Mouse (Mus musculus) forebrain, postnatal 0 days (tissue): ENCODE results near the gene St3gal6. TPM values are rescaled to one million over a fixed set of nuclear protein-coding genes. Genes with fewer than 3 reads are reported as not detected.

ENCODE experiments used
- ATAC-seq: fragments of 200-750 bp; cut with Nextera tagmentation; 2 replicates; pipeline ENCODE4 v1.8.0; 2017; ENCODE audit warnings: mild to moderate bottlenecking, moderate library complexity
- DNase-seq: peaks from one replicate; pipeline ENCODE4 v3.0.0-alpha.2; 2015
- H3K27ac ChIP-seq: fragments of 300-500 bp; sonication (generic); 2 replicates; pipeline ENCODE4 v1.5.1; 2014; ENCODE audit warnings: low read depth, mild to moderate bottlenecking, antibody characterized with exemption, low read length, moderate library complexity, mixed read lengths
- H3K27me3 ChIP-seq: fragments of 300-500 bp; sonication (generic); 2 replicates; pipeline ENCODE4 v1.6.1; 2014; ENCODE audit warnings: mild to moderate bottlenecking, low read length, mixed read lengths; ENCODE audit not compliant: insufficient read depth
- H3K36me3 ChIP-seq: fragments of 300-500 bp; sonication (generic); 2 replicates; pipeline ENCODE4 v1.6.1; 2014; ENCODE audit warnings: mild to moderate bottlenecking, moderate library complexity; ENCODE audit not compliant: insufficient read depth
- H3K4me1 ChIP-seq: fragments of 300-500 bp; sonication (generic); 2 replicates; pipeline ENCODE4 v1.6.1; 2014; ENCODE audit warnings: antibody characterized with exemption; ENCODE audit not compliant: insufficient read depth
- H3K4me2 ChIP-seq: fragments of 300-500 bp; sonication (generic); 2 replicates; pipeline ENCODE4 v1.6.1; 2014; ENCODE audit warnings: low read depth, mild to moderate bottlenecking, moderate library complexity
- H3K4me3 ChIP-seq: fragments of 300-500 bp; sonication (generic); 2 replicates; pipeline ENCODE4 v1.5.1; 2014; ENCODE audit warnings: low read depth, low read length, mixed read lengths
- H3K9ac ChIP-seq: fragments of 300-500 bp; sonication (generic); 2 replicates; pipeline ENCODE4 v1.6.1; 2014; ENCODE audit warnings: mild to moderate bottlenecking
- H3K9me3 ChIP-seq: fragments of 300-500 bp; sonication (generic); 2 replicates; pipeline ENCODE4 v1.6.1; 2016; ENCODE audit warnings: low read length
- CTCF ChIP-seq: sonication (generic); IDR thresholded peaks from 2 replicates; pipeline ENCODE4 v1.5.1; 2016; ENCODE audit warnings: antibody characterized with exemption, control low read depth, low read depth
- WGBS: fragments of 180-500 bp; shearing (Covaris S2); extraction: QIAGEN DNeasy Blood & Tissue Kit; methylation state at CpG from one replicate; pipeline ENCODE4 v1.1.7; 2014; 5-methylcytosine and 5-hydroxymethylcytosine counted together
- polyA plus RNA-seq: library from polyadenylated mRNA; unstranded; fragments of >200 nt; fragmentation: Nextera tagmentation; extraction: Ambion mirVana; gene quantifications from 2 replicates; pipeline ENCODE4 v1.2.1, GENCODE M21; 2015
- total RNA-seq: library from RNA; depleted of rRNA; stranded (reverse); fragments of >200 nt; gene quantifications from 2 replicates; pipeline ENCODE4 v1.2.3, GENCODE M21; 2014

Gene St3gal6
- total and polyA plus RNA-seq, 2 experiments from 2014 or later = 12.6 to 14.9 TPM

DNA sequence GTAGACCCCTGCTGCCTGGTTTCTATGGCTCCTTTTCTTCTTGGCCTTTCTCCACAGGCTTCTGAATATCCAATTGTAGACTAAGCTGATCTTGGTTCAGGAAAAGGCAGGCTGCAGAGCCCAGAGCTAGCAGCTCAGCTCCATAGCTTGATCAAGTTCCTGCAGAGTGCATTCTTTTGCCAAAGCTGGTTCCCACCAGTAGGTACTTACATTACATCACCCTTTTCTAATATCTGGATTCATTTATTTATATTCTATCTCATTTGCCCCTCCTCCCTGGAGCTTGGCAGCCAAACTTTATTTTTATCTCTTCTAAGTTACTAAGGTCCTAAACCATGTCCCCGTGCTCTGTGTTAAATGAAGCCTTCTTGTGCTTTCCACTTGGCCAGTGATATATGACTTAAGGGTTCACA is 24.9 kb downstream of the St3gal6 start:
- Histone ChIP-seq H3K36me3 (no peaks in the 10 kb centered on the region), H3K4me3 (no peak overlapping the region), H3K9ac (no peak overlapping the region), H3K4me2 (no peak overlapping the region), H3K4me1 (no peaks in the 10 kb centered on the region), H3K9me3 (no peaks in the 10 kb centered on the region), H3K27ac (no peak overlapping the region), H3K27me3 (no peaks in the 10 kb centered on the region)
- 56% methylated on average over 1 of the region's 1 CpGs for WGBS
- DNase-seq = no peak
- no peak for TF ChIP-seq CTCF
- peak; percentile 47 for ATAC-seq

DNA sequence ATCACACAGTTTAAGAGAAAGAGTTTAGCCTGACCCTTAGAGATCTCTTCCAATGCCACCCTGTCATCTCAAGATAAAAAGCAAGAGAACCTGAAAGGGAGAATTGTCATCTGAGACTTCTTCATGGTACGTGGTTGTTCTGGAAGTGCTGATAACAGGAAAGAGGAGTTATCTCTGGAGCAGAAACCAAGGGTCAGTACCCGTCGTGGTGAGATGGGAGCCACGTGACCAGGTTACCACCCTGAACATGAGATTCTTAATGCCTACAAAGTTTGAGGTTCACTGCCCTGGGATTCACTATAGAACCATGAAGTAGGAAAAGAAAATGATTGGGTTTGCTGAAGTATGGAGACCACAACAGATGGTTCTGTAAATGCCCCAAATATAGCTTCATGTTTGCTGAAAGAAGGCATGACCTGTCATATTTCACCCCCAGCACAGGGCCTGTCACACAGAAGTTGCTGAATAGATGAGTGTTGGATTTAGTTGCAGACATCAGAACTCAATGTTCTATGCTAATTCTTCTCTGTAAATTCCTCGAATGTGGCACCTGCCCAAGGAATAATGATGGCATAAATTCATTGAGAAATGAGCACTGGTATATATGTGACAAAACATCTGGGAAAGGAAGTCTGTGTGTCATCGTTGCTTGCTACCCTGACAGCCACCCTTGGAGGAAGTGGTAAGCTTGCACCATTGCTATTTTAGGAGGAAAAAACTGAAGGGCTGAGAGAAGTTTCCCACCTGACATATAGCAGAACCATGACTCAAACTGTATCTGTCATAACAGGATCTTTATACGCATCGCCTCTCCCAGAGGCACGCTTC is 25.9 kb downstream of the St3gal6 start:
- H3K27me3 ChIP-seq = no peaks in the 10 kb centered on the region
- no peak overlapping the region for H3K9ac ChIP-seq
- H3K9me3 ChIP-seq = no peaks in the 10 kb centered on the region
- no peak overlapping the region for H3K27ac ChIP-seq
- WGBS = 78% methylated on average over 9 of the region's 9 CpGs
- ATAC-seq (0 out of 2 replicates have a peak, but pooled peaks have one; percentile 6), DNase-seq (no peak)
- H3K4me2 ChIP-seq = no peak overlapping the region
- H3K4me1 ChIP-seq = no peaks in the 10 kb centered on the region
- TF ChIP-seq CTCF = no peak
- no peaks in the 10 kb centered on the region for H3K36me3 ChIP-seq
- no peak overlapping the region for H3K4me3 ChIP-seq

DNA sequence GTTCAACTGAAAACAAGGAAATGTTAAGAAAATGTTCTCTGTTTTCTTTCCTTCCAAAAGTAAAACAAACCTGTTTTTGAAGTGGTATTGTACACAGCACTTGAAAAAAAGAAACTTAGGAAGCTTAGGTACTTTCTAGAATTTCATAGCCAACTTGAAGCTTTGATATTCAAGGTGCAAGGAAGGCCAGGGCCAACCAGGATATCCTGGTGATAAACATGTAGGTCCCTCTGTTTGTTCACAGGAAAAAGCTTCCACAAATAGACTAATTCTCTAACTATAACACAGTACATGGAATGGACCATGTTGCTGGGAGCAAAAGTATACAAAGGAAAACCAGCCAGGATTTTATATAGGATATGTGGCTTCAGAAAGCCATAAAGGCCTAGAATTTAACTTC is 27.3 kb downstream of the St3gal6 start:
- no peak for TF ChIP-seq CTCF
- Histone ChIP-seq H3K4me3 (no peak overlapping the region), H3K4me2 (no peak overlapping the region), H3K27ac (no peak overlapping the region), H3K9ac (no peak overlapping the region), H3K27me3 (no peaks in the 10 kb centered on the region), H3K4me1 (no peaks in the 10 kb centered on the region), H3K9me3 (no peaks in the 10 kb centered on the region), H3K36me3 (no peaks in the 10 kb centered on the region)
- DNase-seq = no peak
- ATAC-seq = no peak

DNA sequence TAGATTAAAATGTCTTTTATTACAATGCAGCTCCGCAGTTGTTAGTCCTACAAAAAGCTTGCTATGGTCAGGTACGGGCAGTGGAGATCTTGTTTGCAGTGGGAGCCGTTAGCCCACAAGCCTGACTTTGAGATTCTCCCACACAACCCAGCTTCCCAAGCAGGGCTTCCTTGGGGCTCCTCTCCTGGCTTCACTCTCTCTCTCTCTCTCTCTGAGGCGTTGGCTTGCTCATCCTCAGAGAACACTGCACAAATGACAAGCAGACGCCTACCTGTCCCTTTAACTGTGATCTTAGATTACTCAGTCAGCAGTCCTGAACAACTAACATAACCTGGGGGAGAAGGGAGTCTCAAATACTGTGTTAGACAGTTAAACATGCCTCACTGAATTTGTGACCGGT is 36.2 kb downstream of the St3gal6 start:
- H3K4me2 ChIP-seq = no peak overlapping the region
- no peak overlapping the region for H3K4me3 ChIP-seq
- no peak for TF ChIP-seq CTCF
- H3K27me3 ChIP-seq = no peaks in the 10 kb centered on the region
- no peaks in the 10 kb centered on the region for H3K4me1 ChIP-seq
- 91% methylated on average over 6 of the region's 6 CpGs for WGBS
- ATAC-seq = no peak
- no peak overlapping the region for H3K27ac ChIP-seq
- H3K9me3 ChIP-seq = no peaks in the 10 kb centered on the region
- H3K9ac ChIP-seq = no peak overlapping the region
- DNase-seq = no peak
- H3K36me3 ChIP-seq = no peaks in the 10 kb centered on the region

DNA sequence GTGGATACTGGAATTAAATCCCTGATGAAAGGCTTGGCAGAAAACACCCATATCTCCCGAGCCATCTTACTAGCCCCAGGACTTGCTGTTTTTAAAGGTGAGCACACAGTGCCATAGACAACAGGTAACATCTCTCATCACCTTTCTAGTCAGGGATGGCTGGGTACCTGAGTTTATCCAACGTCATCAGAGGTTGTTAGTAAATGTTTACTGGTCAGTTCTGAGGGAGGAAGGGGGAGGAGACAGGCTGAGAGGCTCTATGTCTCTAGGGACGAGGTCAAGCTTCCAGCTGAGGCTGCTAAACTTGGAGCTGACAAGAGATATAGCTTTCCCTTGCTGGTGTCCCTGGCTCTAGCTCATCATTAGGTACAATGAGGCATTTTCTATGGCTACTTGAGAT is 41.7 kb downstream of the St3gal6 start:
- no peaks in the 10 kb centered on the region for H3K27me3 ChIP-seq
- no peak for TF ChIP-seq CTCF

DNA sequence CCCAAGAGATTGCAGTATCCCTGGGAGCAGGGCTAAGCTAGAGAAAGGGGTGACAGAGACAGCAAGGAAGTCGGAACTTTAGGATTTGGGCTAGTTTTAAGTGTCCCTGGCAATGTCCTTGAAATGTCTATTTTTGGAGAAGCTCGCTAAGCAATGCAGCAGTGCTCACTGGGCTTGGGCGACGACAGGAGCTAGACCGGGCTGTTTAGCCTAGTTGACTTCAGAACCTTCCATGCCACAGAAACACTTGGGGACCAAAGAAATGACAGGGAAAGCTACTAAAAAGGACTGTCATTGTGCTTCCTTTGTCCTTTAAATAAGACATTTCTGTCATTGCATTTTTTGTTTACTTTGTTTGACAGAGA is 42.2 kb downstream of the St3gal6 start:
- WGBS = 91% methylated on average over 5 of the region's 5 CpGs

More for the DNA sequence above, 41.7 kb downstream of the St3gal6 start:
- Histone ChIP-seq H3K4me1 (no peaks in the 10 kb centered on the region), H3K36me3 (no peaks in the 10 kb centered on the region), H3K4me2 (no peak overlapping the region), H3K27ac (no peak overlapping the region), H3K9ac (no peak overlapping the region), H3K9me3 (peaks cover 6% of the 10 kb centered on the region; the same call in 1 of the 2 replicates), H3K4me3 (no peak overlapping the region)
- 64% methylated on average over 3 of the region's 3 CpGs for WGBS
- ATAC-seq (no peak), DNase-seq (no peak)

DNA sequence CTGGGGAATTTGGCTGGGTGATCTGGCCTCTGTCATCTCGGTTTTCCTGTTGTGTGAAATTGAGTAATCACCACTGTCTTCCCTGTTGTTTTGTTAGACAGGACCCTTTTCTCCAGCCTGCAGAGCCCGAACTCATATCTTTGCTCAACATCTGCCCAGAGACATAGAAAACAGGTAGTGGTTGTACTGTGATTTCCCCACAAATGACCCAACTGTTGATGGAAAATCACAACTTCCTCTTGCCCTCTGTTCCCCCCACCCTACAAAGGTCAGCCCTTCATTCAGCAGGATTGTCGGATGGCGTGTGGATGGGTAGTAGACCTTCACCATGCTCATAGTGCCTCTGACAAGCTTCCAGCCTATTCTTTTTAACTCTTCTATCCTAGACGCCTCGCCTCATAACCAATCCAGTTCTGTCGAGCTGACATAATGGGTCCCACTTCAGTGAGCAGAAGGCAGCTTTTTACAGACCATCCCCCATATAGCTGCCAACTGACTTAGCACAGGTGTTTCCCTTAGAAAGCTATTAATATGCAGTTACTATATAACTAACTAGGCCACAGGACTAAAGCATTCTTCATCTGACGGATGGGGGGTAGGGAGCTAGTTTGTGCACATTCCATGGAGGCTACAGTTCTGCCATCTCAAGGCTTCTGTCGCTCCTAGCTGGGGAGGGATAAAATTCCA is 42.7 kb downstream of the St3gal6 start:
- WGBS = 89% methylated on average over 9 of the region's 9 CpGs
- Histone ChIP-seq H3K4me1 (no peaks in the 10 kb centered on the region), H3K27ac (no peak overlapping the region), H3K9me3 (peaks cover 6% of the 10 kb centered on the region; the same call in 1 of the 2 replicates), H3K4me2 (no peak overlapping the region), H3K9ac (no peak overlapping the region), H3K27me3 (no peaks in the 10 kb centered on the region), H3K36me3 (no peaks in the 10 kb centered on the region), H3K4me3 (no peak overlapping the region)
- no peak for DNase-seq
- TF ChIP-seq CTCF = no peak
- peak; percentile 32 for ATAC-seq

More for the DNA sequence above, 42.2 kb downstream of the St3gal6 start:
- no peaks in the 10 kb centered on the region for H3K36me3 ChIP-seq
- ATAC-seq = peak; percentile 2; the same call in 1 of the 2 replicates
- H3K4me3 ChIP-seq = no peak overlapping the region
- H3K9ac ChIP-seq = no peak overlapping the region
- H3K4me2 ChIP-seq = no peak overlapping the region
- TF ChIP-seq CTCF = no peak
- no peaks in the 10 kb centered on the region for H3K27me3 ChIP-seq
- no peak for DNase-seq
- H3K4me1 ChIP-seq = no peaks in the 10 kb centered on the region
- peaks cover 6% of the 10 kb centered on the region; the same call in 1 of the 2 replicates for H3K9me3 ChIP-seq
- no peak overlapping the region for H3K27ac ChIP-seq
